Mouse (Mus musculus) heart, adult 2 months (tissue): Measurements from ENCODE around the gene Lrrc8d.

Experiments
- CTCF ChIP-seq: fragments of 200-600 bp; IDR thresholded peaks from 2 replicates; pipeline ENCODE4 v1.8.1; 2022; ENCODE audit warnings: antibody characterized with exemption, mild to moderate bottlenecking, moderate library complexity
- EP300 ChIP-seq: fragments of 200-500 bp; IDR thresholded peaks from 2 replicates; pipeline ENCODE4 v1.6.1; 2011; ENCODE audit warnings: low read depth, low read length, control low read depth; ENCODE audit not compliant: insufficient read depth
- POLR2A ChIP-seq: fragments of 200-500 bp; IDR thresholded peaks from 2 replicates; pipeline ENCODE4 v1.6.1; 2011; ENCODE audit warnings: mild to moderate bottlenecking, low read depth, low read length, control low read depth; ENCODE audit not compliant: insufficient read depth

GRCm38 (mm10) chr5:105701844-105702243 is 2.1 kb downstream of the Lrrc8d start:
- TF ChIP-seq CTCF (no peak), POLR2A (no peak), EP300 (no peak)
